Mouse (Mus musculus) retina, embryonic 14.5 days (tissue): ENCODE results near the gene Pdzrn4.
A peak's percentile ranks its signal among the peaks of the same experiment; 100 is the strongest.

ENCODE experiments used
- DNase-seq: peaks from one replicate; pipeline ENCODE4 v3.0.0-alpha.2; 2015; ENCODE audit warnings: low spot score

Pdzrn4 gene

DNA sequence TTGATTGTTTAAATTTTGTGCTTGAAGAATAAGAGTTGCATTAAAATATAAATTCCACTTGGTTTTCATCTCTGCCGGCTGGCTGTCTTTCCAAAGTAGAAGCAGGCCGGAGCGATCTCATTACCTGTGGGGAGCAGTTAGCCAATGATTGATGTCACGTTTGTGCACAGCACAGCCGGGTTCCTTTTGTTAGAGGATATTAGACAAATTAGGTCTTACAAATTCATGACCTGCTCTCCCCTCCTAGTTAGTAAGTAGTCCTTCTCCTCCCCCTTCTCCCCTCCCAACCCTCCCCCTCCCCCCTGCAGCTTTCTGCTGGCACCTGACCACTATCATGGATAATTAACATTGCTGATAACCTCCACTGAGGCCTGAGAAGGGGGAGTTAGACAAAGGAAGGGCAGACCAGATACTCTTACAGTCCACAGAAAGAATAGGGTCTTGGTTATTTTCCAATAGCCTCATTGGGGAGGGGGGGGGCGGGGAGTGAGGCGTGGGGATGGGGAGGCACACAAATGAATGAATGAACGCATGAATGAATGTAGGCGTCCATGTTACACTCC lies 103.7 kb downstream of the Pdzrn4 start:
- peak; percentile 61 for DNase-seq

DNA sequence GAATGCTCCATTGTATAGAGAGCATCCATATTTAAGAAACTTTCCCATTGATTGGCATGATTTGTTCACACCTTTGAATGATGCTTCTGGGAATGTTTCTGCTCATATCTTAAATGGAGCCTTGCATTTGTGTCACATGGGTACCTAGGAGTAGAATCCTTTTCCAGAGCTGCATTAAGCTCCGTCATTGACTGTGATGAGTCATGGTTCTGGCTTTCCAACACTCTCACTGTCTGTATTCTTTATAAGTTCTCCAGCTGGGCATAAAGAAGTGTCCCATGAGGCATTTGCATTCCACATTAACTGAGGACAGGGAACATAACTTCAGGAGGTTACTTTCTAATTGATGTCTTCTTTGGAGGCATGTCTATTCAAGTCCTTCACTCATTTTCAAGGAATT lies 106.1 kb downstream of the Pdzrn4 start:
- no peak for DNase-seq

DNA sequence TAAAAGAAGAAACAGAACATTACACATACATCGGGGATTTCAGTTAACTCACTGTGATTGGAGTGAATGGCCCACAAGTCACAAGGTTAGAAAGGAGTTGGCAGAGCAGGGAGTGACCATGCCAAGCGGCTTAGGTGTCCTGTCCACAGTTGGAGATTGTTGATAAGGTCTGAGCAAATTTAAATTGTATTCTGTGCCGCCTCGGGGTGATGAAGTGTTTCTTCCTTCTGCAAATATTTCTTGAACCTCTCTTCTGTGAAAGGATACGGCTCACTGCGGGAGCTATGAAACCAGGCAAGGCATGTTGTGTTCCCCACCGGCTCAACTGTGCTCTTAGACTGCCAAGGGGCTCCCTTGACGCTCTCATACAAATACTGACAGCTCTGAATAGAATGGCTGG lies 112.7 kb downstream of the Pdzrn4 start:
- DNase-seq, result no peak

DNA sequence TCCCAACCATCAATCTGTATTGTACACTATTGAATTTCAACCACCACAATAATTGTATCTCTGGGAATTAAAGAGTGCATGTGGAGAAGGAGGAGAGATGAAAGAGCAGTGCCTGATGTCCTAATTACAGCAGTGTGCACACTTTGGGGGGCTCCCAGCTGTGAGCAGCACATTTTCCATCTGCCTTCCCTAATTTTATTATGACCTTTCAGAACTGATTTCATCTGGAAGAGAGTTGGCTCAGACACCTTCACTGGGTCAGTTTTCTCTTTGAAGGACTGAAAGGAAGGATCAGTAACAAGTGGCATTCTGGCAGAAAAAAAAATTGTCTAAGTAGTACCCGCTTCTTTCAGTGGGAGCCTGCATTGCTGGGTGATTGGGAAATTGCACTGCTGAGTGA lies 119.0 kb downstream of the Pdzrn4 start:
- peak; percentile 59 for DNase-seq

DNA sequence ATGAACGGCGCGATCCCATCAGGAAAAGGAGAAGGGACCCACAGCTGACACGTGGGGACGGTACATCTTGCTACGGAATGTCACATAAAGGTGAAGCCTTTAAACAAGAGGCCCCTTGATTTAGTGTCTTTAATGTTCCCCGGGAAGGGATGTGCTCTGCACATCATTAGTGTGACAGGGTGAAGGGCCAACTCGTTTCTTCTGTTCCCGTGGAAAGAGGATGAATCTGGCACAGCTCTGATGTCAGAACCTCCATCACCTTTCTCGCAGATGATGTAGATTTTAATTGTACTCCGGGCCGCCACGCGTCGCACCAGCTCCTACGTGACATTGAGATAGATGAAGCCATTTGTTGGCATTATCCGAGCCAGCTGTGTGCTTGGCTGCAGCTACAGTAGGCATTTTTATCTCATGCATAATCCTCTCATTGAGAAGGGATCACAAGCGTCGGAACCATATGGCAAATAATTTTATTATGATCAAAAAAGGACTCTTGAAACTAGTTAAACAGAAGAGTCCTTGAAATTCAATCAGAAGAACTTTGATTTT lies 124.1 kb downstream of the Pdzrn4 start:
- peak; percentile 27 for DNase-seq

DNA sequence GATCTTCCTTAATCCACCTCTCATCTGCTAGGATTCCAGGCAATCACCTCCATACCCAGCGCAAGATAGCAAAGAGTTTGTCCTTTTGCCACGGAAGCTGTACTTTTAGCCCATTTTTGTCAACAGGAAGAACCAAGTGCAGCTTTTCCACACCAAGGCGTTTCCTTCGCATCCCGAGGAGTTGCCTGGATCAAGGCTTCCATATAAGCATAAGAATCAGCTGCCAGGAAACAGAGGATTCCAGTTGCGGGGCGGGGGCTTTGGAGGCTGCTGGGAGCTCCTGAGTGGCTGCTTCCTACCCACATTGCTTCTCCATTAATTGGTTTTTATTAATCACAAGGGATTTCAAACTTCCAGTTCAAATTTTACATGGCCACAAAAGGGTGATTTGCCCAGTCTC lies 125.0 kb downstream of the Pdzrn4 start:
- DNase-seq, result no peak

DNA sequence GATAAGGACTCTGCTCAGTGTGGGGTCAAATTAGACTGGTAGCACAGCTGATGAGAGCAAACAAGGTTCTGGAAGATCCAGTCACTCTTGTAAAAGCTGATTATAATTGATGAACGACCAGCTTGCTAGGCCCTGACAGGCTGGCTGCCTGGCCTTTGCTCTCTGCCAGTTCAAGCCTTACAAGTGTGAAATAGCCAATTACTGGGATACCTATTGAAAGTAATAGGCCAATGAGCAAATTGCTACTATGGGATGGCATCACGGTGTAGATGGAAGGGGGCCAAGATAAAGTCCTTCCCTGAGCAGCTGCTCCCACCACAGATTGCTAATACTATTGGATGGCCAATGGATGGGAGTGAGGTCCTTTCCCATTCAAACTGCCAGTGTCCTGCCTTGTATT lies 128.2 kb downstream of the Pdzrn4 start:
- no peak for DNase-seq

DNA sequence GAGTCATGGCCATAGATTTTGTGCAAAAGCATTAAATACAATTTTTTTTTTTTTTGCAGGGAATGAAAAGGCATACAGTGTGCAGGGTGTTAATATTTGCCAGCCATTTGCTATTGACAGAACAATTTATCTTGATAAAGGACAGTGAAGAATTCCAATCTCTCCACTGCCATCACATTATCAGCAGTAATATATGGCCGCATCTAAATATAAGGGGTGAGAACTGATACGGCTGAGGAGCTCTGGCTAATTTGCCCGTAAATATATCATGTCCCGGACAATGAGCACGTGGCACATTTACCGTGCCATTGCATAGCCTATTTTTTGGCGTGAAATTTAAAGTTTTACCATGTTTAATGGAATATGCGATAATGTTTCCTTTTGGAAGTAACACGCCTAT lies 128.7 kb downstream of the Pdzrn4 start:
- DNase-seq, result no peak

DNA sequence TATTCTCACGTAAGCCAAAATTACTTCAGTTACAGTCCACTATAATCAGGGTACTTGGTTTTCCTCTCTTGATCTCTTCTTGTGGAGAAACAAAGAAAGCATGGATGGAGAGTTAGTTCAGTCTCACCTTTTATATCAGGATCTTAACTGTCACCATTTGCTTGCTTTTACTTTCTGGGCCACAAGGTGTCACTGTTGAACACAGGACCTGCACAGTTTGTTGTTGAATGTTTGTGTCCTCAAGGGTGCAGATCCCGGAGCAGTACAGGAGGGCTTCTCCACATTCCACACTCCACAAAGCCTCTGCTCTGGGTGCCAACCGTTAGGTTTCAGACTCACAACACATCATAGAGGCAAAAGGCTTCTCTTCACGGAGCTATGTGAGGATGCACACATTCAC lies 130.1 kb downstream of the Pdzrn4 start:
- DNase-seq, result peak; percentile 23

DNA sequence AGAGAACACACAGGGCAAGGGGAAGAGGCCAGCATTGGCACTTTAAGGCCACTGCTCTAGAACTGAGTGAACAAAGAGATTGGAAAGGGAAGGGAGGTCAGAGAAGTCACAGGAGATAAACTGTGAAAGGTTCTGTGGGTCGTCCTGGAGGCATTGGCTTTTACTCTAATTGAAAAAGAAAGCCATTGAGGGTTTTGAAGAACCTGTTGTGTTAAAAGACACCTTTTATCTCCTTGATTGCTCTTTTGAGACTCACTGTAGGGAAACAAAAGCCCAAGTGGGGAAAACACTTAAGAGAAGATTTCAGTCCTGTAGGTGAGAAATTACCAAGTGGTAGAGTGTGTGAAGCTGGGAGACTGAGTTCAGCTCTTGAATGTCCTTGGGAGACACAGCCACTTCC lies 146.6 kb downstream of the Pdzrn4 start:
- DNase-seq, result no peak

DNA sequence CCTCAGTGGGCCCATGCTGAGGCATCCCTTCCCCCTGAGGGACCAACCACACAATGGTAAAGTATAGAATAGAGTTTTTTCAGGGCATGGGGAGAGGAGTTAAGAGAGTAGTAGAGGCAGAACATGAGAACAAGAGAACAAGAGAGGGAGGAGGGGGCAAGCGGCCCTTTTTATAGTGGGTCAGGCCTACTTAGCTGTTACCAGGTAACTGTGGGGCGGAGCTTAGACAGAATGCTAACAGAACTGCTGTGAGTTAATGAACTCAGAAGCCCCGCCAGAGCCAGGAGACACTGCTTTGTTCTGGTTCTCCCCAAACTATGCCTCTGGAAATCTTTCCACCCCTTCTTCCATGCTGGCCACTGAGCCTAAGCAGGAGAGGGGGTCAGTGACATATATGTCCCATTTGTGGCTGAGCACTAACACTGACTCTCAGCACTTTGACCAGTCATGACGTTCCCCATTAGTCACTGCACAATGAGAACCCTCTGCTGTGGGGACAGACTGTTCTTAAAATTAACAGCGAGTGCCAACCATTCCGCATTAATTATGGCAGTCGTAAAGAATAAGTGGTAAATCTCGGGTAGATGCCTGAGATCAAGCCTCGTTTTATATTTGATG lies 150.7 kb downstream of the Pdzrn4 start:
- DNase-seq, result no peak

DNA sequence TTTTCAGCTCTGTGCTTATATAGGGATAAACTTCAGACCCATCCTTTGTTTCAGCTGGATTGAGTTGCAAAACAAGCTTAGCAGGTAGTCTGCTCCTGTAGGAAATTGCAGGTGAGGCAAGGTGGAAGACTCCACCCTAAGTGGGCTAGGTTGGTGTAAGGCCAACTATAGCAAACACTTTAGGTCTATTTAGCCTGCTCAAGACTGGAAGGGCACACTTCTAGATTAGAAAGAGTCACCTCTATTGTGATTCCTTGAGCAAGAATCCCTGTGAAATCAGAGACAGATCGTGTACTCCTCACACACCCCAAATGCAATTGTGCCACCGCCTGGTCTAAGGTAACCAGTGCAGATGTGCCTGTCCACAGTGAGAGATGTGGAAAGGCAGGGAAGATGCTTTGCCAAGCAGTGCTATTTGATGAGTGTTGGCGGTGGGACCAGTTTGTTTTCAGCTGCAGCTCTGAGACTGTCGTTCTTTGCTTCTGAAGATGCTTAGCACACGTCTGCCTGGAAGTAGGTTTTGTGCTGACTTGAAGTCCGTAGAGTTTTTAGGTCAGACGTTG lies 158.4 kb downstream of the Pdzrn4 start:
- no peak for DNase-seq

DNA sequence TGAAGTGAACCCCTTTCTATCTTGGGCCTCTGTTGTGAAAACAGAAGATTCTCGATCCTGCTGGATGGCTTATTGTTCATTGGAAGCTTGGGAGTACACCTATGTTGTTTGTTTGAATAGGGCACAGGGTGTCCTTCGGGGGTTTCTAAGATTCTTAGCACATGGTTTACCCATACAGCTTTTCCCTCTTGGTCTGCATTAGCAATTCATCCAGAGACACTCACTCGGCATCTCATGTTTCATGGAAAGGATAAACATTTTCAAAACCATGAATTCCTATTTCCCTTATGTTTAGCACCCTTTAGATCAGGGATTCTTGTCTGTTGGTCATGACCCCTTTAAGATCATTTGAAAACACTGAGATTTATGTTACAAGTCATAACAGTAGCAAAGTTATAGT lies 159.0 kb downstream of the Pdzrn4 start:
- DNase-seq, result no peak

DNA sequence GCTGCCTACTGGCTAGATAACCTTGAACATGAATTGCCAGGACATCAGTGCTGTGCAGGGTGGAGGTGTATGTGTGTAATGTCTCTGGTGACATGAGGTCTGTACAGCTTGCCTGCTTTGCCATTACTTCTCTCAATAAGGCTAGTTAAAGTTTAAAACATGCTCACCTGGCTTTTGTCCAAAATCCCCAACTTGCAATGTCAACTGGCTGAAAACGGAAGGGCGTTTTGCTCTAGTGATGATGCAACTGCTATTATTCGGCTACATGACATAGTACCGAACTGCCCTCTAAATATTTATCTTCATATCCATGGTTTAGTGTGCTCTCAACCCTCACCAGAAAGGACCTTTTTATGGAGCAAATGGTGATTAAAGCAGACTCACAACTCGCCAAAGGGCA lies 161.9 kb downstream of the Pdzrn4 start:
- DNase-seq, result no peak

DNA sequence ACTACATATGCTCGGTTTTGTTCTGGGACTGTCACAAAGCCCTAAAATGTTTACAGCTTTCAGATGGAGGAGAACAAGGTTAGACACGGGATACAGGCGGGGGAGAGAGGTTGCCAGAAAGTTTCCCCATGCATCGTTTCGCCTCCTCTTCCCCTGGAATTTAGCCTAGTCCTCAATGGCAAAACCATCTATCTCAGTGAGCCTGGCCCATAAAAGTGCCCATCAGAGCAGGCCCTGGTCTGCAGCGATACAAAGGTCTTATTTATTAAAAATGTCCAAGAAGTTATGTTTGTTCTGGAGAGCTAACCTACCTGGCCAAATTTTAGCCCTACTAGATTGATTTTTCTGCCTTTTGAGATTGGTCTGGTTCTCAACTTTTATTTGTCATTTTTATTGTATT lies 165.5 kb downstream of the Pdzrn4 start:
- no peak for DNase-seq

DNA sequence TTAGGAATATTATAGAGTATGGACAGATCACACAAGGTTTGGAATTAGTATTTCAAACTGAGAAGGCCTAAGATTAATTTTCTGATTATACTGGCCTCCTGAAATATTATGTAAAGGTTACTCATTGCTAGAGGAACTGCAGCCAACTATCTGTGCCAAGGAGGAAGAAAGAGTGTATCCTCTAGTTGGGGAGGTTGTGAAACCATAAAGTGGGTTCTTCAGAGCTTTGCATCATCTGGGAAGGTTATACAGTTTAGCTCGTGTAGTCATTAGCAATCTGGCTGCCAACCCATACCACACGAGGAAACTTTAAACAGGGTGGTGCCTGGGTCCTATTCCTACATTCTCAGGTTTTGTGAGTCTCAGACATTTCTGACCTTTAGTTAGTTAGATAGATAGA lies 166.9 kb downstream of the Pdzrn4 start:
- no peak for DNase-seq

DNA sequence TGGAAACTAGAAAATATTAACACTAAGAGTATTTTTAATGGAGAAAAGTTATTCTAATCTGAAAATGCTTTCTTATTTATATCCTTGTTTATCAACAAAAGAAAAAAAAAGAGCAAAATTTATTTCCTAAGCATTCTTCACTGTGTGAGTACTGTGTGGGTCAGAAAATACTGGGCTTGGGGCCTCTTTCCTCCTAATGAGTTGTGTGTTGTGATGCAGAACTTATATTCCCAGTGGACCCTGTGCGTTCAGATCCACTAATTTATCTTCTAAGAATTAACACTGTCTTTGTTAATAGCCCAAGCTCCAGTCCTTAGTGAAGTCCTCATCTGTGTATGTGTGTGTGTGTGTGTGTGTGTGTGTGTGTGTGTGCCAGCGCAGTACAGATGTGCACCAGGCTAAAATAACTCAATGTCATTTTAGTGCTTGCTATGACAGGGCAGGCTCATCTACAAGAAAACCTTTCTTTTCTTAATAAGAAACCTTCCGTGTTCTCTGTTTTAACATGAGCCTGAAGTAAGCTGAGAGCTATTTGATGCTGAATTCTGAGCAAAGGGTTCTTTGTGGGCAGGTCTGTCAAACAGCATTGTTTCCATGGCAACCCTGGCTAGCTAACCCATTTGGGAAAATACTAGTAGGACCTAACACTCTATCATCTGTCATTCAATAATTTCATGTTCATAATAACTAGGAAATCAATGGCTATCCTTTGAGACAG lies 174.0 kb downstream of the Pdzrn4 start:
- DNase-seq, result no peak

DNA sequence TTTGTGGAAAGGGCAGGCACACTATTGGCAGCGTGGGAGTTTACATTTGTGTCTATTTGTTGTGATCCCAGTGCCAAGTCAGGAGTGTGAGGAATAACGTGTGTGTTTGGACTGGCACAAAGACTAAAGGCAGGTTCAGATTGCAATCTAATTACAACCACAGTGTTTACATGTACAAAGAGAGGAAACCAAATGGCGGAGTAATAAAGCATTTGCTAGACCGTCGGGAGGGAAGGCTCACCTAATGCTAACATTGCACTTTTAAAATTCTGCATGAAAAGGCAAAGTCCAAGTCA lies 174.5 kb downstream of the Pdzrn4 start:
- DNase-seq, result no peak

DNA sequence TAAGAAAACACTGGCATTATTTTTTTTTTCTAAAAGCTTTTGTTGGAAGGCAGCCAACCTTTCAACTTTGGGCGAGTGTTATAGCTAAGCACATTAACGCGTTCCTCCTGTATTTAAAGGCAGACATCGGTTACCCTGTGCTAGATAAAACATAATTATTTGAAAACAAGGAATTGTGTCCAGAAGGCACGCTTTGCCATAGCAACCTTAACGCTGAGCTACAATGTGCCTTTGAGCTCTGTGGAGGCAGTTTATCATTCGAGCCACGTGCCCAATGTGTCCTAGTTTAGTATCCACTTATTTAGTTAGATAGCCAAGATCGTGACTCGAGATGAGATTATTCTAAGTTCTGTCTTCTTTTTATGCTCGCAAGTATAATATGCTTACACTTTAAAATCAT lies 180.8 kb downstream of the Pdzrn4 start:
- DNase-seq, result no peak

DNA sequence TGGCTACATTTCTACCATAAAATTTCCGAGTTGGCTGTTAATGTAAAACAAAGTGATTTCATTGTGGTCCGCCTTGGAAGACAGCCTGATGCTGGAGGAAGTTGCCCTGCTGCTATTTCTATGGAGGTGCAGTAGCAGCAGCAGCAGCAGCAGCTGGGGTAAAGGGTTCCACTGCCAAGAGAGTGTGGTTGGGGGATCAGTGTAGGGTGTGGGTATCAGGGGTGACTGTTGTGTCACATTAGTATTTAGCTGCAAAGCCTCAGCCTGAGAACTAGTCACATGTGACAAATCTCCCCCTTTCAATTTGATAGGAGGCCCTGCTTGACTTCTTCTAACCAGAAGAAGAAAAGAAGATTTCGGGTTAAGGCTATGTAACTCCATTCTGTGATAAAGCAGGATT lies 183.5 kb downstream of the Pdzrn4 start:
- DNase-seq, result no peak

DNA sequence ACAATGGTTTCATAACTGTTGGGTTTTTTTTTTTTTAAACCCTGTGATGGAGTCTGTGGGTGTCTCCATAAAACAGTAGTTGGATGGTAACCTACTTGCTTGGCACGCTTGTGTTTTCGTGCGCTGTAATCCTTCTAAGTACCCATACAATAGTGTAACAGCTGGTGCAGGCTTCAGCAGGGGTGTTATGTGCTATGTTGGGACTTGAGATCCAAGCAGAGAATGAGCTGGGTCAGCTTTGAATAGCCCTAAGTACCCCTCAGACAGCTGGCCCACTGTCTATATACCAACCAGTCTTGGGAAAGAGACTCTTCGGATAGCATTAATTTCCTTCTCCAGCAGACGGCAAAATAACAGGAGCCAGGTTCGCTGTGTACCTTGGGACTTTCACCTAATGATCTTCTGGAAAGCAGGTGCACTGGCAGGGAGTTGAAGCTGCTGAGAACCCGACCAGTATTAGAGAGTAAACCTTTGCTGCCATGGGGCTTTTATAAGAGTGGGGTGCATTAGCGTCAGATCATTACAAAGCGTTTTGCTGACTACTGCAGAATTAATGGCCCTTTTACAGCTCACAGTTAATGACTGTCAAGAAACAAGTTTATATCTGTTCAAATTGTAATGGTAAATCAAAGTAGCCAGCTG lies 184.2 kb downstream of the Pdzrn4 start:
- peak; percentile 65 for DNase-seq

DNA sequence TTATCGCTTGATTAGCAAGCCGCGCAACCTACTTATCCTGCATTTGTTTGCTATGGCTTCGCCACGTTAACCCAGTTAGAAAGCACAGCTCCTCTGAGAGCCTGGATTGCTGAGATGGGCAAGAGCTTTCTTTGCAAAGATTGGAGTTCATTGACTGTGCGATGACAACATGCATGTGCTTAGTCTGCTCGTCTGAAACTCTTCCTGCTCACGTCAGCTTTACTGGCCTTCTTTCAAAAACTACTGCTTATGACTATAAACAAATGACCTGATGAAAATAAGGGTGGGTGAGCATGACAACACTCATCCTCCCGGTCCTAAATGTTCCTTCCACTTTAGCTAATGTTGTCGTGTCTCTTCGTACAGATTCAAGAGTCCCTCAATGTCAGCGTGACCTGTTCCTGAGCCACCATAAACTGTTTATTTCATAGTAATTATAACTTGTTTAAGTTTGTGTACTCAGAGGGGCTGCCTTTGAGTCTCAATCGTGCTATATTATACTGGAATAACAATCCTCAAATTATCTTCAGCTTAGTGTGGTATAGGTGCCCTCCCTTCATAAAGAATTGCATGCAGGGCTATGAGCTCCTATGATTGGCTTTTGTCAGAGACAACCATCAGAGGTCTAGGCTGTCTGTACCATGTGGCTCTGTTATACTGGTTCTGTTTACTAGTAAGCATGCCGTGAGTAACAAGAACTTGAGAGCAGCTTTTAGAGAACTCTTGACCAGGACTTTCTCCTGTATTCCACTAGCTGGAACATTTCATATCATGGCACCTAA lies 187.9 kb downstream of the Pdzrn4 start:
- no peak for DNase-seq
